Comparison of ENCODE assay signal across 8 mouse cellular contexts in the genomic region with DNA sequence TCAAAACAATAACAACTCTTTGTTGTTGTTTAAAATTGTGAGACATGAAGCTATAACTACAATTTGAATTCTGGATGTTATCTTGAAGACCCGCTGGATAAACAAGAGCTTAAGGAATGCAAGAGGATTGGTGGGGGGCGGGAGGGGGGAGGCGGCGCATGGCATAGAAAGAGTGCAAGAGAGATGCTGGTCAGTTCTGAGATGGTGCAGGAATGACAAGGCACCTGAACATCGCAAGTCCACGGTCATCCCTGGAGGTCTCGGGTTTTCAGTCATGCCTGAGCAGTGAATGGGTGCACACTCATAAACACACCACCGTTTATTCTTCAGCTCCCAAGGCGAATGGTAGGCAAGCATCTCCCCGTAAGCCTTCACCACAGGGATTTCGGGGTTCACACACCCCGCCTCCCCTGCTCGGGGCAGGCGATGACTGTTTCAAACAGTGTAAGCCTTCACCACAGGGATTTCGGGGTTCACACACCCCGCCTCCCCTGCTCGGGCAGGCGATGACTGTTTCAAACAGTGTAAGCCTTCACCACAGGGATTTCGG. TPM values are rescaled to one million over a fixed set of nuclear protein-coding genes. Genes with fewer than 3 reads are reported as not detected.
DNase-seq lines count a peak whose midpoint lies in the region; ATAC-seq and TF ChIP-seq lines count a peak whose summit lies in the region.

No protein-coding gene starts in this region.

- under 1% methylated on average over 19 of the region's 19 CpGs for WGBS in forebrain, embryonic 13.5 days
- 6% methylated on average over 19 of the region's 19 CpGs for WGBS in liver, embryonic 13.5 days (ENCODE audit: insufficient replicate concordance)

- peak; percentile 17; the same call in 1 of the 2 replicates for ATAC-seq in cerebellum, adult (ENCODE audit: insufficient number of reproducible peaks, low FRiP score, low TSS enrichment)
- peak; percentile 8; the same call in 1 of the 2 replicates for ATAC-seq in forebrain, embryonic 13.5 days
- 0 out of 2 replicates have a peak, but pooled peaks have one; percentile 7 for ATAC-seq in liver, embryonic 13.5 days (ENCODE audit: low read depth)
- ATAC-seq in activated CD4-positive, CD25-positive, alpha-beta regulatory T cell, adult 4 months, result no peak

- no peaks in the 10 kb centered on the region for H3K9me3 ChIP-seq in E14TG2a.4 (ENCODE audit: low read length)
- H3K9me3 ChIP-seq in forebrain, embryonic 13.5 days (replicated peaks), result no peaks in the 10 kb centered on the region
- no peaks in the 10 kb centered on the region for H3K9me3 ChIP-seq in liver, embryonic 13.5 days (replicated peaks)

- H3K4me3 ChIP-seq in E14TG2a.4 (replicated peaks; ENCODE audit: low read length), result peak overlapping the region; percentile 63
- H3K4me3 ChIP-seq in forebrain, embryonic 13.5 days, result peak overlapping the region; percentile 77
- H3K4me3 ChIP-seq in liver, embryonic 13.5 days (replicated peaks), result peak overlapping the region; percentile 58

- TF ChIP-seq CTCF in E14TG2a.4 (conservative IDR thresholded peaks at IDR 0.05; ENCODE audit: low read length), result no peak

- peak overlapping the region; percentile 93 for H3K4me2 ChIP-seq in forebrain, embryonic 13.5 days
- peak overlapping the region; percentile 73 for H3K4me2 ChIP-seq in liver, embryonic 13.5 days

- H3K4me1 ChIP-seq in E14TG2a.4 (replicated peaks; ENCODE audit: low read depth, low read length), result peaks cover 13% of the 10 kb centered on the region
- H3K4me1 ChIP-seq in forebrain, embryonic 13.5 days, result peaks cover 14% of the 10 kb centered on the region; the same call in 1 of the 2 replicates
- H3K4me1 ChIP-seq in liver, embryonic 13.5 days (replicated peaks), result 0 out of 2 replicates have a peak, but pooled peaks cover 4% of the 10 kb centered on the region

- H3K27me3 ChIP-seq in E14TG2a.4 (ENCODE audit: insufficient read depth, low read length), result peaks cover 39% of the 10 kb centered on the region
- H3K27me3 ChIP-seq in forebrain, embryonic 13.5 days, result 0 out of 2 replicates have a peak, but pooled peaks cover 9% of the 10 kb centered on the region
- peaks cover 44% of the 10 kb centered on the region for H3K27me3 ChIP-seq in liver, embryonic 13.5 days

- no peak overlapping the region for H3K27ac ChIP-seq in forebrain, embryonic 13.5 days
- no peak overlapping the region for H3K27ac ChIP-seq in liver, embryonic 13.5 days

- peak overlapping the region; percentile 77 for H3K9ac ChIP-seq in forebrain, embryonic 13.5 days
- H3K9ac ChIP-seq in liver, embryonic 13.5 days, result no peak overlapping the region

- no peak for DNase-seq in cerebellum, adult 11 months
- DNase-seq in liver, embryonic 13.5 days, result no peak
- no peak for DNase-seq in c-Kit-positive CD71-positive TER-119-positive erythroid progenitor cells, embryonic 14.5 days (ENCODE audit: low spot score)
- no peak for DNase-seq in layer of hippocampus, adult 11-12 months (ENCODE audit: low spot score)

- no peaks in the 10 kb centered on the region for H3K36me3 ChIP-seq in E14TG2a.4 (ENCODE audit: insufficient read depth, low read length)
- no peaks in the 10 kb centered on the region for H3K36me3 ChIP-seq in forebrain, embryonic 13.5 days (ENCODE audit: poor library complexity, severe bottlenecking)
- no peaks in the 10 kb centered on the region for H3K36me3 ChIP-seq in liver, embryonic 13.5 days

RNA-seq across cellular contexts. Expression of gene Dnm3, which starts 1.2 kb away (rescaled TPM):
- 15.1 and 16.7 TPM in 2 replicates for polyA plus RNA-seq in forebrain, embryonic 13.5 days (2015; fragmentation: Nextera tagmentation; extraction: Ambion mirVana)
- polyA plus RNA-seq in liver, embryonic 13.5 days (2015; fragmentation: Nextera tagmentation; extraction: Ambion mirVana), result 1.2 and 1.4 TPM in 2 replicates
- polyA plus RNA-seq in activated CD4-positive, CD25-positive, alpha-beta regulatory T cell, adult 4 months (2017; shearing (Covaris generic)), result 1 to 10 TPM; 1.3 to 2.6 TPM
